Mouse (Mus musculus) layer of hippocampus, adult 9-11 months (tissue): ENCODE measurements around the gene Tpp2.
A peak's percentile ranks its signal among the peaks of the same experiment; 100 is the strongest.
"Not testable (repeated sequence)": the region's sequence is repeated elsewhere in the genome, so short reads cannot be mapped to it uniquely, and the experiment has no call there.

Source experiments
- DNase-seq: peaks from one replicate; pipeline ENCODE4 v3.0.0; 2022

Gene Tpp2

DNA sequence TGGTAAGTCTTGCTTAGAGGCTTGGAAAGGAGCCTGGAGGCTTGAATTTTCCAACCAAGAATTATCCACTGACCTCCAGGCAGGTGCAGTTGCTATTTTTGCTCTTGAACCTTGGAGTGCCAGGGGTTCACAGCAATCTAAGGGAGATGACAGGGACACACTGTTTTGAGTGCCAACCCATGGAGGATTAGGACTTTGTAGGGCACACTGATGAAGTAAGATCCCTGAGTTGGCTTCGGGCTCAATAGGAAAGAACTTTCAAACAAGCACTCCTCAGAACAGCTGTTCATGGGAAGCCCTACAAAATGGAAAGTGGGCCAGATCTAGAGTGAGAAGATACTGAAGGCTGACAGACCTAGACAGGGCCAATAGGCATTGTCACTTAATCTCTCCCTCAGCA lies 89.2 kb downstream of the Tpp2 start:
- no peak for DNase-seq

DNA sequence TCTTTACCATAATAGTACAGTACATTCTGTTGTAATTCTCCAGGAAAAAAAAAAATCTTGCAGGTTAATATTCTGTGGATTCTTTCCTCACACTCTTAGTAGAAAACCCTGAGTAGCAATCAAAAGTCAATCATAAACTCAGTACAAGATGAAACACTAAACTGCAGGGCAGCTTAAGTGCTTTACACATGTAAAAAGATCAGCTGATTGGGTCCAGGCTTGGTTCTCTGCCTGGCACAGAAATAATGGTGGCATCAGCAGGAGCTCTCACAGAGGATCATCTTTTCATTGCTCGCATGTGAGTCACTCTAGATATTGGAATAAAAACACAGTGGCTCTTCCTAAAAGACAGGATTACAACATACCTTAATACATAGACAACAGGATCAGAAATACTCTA lies 94.2 kb downstream of the Tpp2 start:
- DNase-seq = no peak

DNA sequence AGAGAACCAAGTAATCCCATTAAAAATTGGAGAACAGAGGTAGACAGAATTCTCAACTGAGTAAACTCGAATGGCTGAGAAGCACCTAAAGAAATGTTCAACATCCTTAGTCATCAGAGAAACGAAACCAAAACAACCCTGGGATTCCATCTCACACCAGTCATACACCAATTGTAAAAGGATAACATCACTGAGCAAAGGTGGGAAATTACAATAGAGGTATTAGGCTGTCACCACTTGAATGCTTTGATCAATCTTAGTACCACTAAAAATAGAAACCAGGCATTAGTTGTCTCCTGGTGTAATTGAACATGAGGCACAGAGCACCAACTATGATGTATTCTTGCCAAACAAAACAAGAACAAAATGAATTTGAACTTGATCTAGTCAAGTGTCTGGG lies 98.8 kb downstream of the Tpp2 start:
- no peak for DNase-seq

DNA sequence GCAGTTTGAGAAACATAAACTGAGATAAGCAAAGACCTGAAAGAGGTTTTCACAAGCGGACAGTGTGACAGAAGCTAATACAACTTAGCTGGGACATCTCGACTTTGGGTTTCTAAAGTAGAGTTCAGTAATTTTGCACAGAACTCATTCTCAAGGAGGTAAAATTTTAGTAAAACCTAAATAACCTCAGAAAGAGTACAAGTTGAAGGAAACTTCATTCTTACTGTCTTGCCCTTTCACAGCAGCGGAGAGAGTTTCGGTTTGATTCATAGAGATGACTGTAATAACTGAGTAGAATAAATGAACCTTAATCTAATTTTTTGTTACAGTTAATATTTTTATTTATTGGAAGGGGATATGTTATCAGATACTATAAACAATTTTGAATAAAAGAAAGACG lies 99.5 kb downstream of the Tpp2 start:
- DNase-seq = no peak

DNA sequence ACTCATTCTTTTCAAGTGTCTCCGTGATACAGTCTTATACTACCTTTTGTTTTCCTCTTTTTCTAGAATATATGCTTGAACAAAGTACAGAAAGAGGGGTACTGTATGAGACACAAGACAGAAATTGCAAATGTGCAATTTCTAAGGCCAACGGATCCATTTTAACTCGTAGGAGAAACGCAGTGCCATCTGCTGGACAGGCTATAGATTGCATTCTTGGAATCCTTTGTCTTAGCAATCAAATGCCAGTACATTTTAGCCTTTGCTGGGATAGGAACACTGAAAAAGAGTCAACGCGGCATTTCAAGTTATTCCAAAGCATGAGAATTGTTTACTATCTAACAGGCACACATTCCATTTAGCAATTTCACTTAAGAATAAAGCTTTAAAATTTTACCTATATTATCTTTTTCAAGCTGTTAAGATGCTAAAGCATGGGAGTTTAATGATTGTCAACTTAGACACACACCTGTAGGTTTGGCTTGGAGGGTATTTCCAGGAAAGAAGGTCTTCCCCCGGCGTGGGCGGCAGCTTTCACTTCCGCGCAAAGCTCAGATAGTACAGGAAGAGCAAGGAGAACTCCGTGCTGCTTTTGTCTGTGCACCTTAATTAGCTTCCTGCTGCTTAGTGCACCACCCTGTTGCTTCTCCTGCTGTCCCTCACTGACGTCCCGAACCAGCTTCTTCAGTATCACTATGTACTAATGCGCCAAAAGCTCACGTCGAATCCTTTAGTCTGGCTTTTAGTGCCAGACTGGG lies 108.5 kb downstream of the Tpp2 start:
- DNase-seq = peak; percentile 23

DNA sequence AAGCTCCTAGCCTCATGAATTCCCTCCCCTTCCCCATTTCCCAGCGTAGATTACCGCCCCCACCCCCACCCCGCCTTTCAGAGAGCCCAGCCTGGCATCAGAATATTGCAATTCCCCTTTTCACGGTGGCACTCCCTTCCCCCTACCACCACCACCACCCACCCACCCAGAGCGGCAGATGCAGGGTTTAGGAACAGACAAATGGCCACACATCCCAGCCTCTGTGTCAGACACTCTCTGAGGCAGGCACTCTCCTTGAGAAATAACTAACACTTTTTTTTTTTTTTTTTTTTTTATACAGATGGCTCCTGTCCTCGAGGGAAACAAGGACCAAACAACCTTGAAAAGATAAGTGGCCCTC lies 109.1 kb downstream of the Tpp2 start:
- no peak for DNase-seq

DNA sequence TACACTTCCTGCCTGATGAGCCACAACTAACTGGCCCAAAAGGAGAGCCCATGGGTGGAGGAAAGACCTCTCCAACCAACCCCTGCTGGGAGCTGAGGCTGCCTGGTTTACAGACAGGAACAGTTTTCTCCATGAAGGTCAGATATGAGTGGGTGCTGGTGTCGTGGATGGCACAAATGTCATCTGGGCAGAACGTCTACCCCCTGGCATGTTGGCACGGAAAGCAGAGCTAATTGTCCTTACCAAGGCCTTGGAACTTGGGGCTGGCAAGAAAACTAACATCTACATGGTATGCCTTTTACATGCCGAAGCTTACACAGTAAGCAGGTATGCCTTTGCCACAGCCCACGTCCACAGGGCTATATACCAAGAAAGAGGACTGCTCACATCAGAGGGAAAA lies 112.2 kb downstream of the Tpp2 start:
- DNase-seq = not testable (repeated sequence)

DNA sequence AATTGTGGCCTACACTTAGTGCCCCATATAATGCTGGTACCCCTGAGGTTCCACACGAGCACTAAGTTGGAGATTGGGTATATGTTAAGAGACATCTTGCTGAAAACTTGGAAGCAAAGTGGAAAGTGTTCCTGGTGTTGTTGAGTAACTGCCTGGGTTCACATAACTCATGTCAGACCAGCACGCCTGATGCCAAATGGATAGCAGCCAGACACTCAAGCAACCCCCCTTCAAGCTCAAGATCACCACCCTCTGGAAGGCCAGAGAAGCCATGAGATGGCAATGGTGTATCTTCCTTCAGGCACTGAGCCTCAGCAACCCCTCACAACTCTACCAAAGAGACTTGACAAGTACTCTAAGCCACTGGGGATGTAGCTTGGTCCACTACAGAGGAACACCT lies 113.1 kb downstream of the Tpp2 start:
- no peak for DNase-seq
